8 mouse cellular contexts compared by ENCODE assay signal in the genomic region with DNA sequence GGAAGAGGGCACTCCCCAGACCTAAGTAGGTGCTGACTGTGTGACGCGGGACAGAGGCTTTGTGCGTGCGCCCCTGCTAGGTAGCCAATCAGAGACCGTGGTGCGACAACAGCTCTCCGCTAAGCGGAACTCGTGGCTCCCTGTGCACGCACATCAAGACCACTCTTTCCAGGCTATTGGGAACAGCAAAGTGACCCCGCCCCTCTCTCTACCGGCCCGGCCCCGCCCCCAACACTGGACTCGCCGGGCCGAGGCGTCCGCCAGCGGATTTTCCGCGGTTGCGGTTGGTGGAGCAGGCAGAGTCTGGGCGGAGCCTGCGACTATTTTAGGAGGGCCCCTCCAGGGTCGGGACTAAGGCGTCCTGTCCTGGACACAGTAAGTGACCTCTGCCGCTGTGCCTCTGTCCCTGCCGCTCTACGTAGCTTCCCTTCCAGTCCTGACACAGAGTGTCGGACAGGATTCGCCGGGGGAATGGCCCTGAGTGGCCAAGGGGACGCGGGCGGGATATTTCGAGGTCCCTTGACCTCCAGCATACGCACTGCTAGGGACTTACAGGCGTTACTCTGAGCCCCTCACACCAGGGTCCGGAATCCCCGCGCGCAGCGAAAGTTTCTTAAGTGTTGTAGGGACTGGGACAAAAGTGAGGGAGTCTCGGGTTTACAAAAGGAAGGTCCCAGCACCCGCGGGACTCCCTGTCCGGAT. TPM values are rescaled to one million over a fixed set of nuclear protein-coding genes. Genes with fewer than 3 reads are reported as not detected.
DNase-seq lines count a peak whose midpoint lies in the region; ATAC-seq and TF ChIP-seq lines count a peak whose summit lies in the region.

Gene Tnfaip2, plus strand, starts transcription at position 161 of the 702 bp plus-strand sequence.

- H3K27ac ChIP-seq in gastrocnemius, adult 2 months, result peak within 1 kb of the TSS; percentile 95
- H3K27ac ChIP-seq in hindbrain, embryonic 15.5 days (replicated peaks), result no peak within 1 kb of the TSS
- peak within 1 kb of the TSS; percentile 99 for H3K27ac ChIP-seq in liver, embryonic 12.5 days

- ATAC-seq in hindbrain, embryonic 15.5 days (ENCODE audit: low FRiP score, low read depth), result peak; percentile 56; the same call in 1 of the 2 replicates
- peak; percentile 83 for ATAC-seq in liver, embryonic 12.5 days
- peak; percentile 45 for ATAC-seq in monocyte, adult 5-6 weeks (replicated peaks; ENCODE audit: insufficient number of reproducible peaks, low FRiP score, low TSS enrichment, poor library complexity, severe bottlenecking)

- peak; percentile 90 for DNase-seq in MEL-GATA-1-ER (ENCODE audit: extremely low read depth, low read depth)
- DNase-seq in brain, embryonic 14.5 days (ENCODE audit: low read depth), result peak; percentile 62
- DNase-seq in gastrocnemius, adult 2 months, result peak; percentile 94
- DNase-seq in urinary bladder, postnatal 25 days (ENCODE audit: low spot score), result peak; percentile 84
- no peak for DNase-seq in cerebellum, postnatal 14 days

- H3K4me3 ChIP-seq in gastrocnemius, adult 2 months, result peak within 1 kb of the TSS; percentile 76
- H3K4me3 ChIP-seq in hindbrain, embryonic 15.5 days, result peak within 1 kb of the TSS; percentile 33
- H3K4me3 ChIP-seq in liver, embryonic 12.5 days, result peak within 1 kb of the TSS; percentile 85

- no peaks in the 10 kb centered on the region for H3K36me3 ChIP-seq in hindbrain, embryonic 15.5 days
- H3K36me3 ChIP-seq in liver, embryonic 12.5 days, result peaks cover 32% of the 10 kb centered on the region

- peaks cover 73% of the 10 kb centered on the region for H3K27me3 ChIP-seq in hindbrain, embryonic 15.5 days
- H3K27me3 ChIP-seq in liver, embryonic 12.5 days (replicated peaks), result peaks cover 50% of the 10 kb centered on the region

- no peak for TF ChIP-seq POLR2A in brain, embryonic 14.5 days (IDR thresholded peaks at IDR 0.05; ENCODE audit: borderline replicate concordance, extremely low read depth, insufficient read depth, insufficient read length, poor library complexity, severe bottlenecking)

- intact Hi-C loops in gastrocnemius, adult 2 months (cut with DNase I), result no loop called here

- peaks cover 23% of the 10 kb centered on the region for H3K4me1 ChIP-seq in hindbrain, embryonic 15.5 days (replicated peaks)
- peaks cover 90% of the 10 kb centered on the region for H3K4me1 ChIP-seq in liver, embryonic 12.5 days

- under 1% methylated on average over 48 of the region's 48 CpGs for WGBS in hindbrain, embryonic 15.5 days
- WGBS in liver, embryonic 12.5 days (ENCODE audit: insufficient replicate concordance), result under 1% methylated on average over 48 of the region's 48 CpGs

- TF ChIP-seq CTCF in brain, embryonic 14.5 days (IDR thresholded peaks at IDR 0.05; ENCODE audit: borderline replicate concordance, extremely low read depth, insufficient read depth, insufficient read length), result no peak
- TF ChIP-seq CTCF in gastrocnemius, adult 2 months (IDR thresholded peaks at IDR 0.05), result no peak

- no peak within 1 kb of the TSS for H3K9ac ChIP-seq in hindbrain, embryonic 15.5 days
- H3K9ac ChIP-seq in liver, embryonic 12.5 days, result peak within 1 kb of the TSS; percentile 92

- H3K4me2 ChIP-seq in hindbrain, embryonic 15.5 days, result peak within 1 kb of the TSS; percentile 73
- peak within 1 kb of the TSS; percentile 84 for H3K4me2 ChIP-seq in liver, embryonic 12.5 days

- no peaks in the 10 kb centered on the region for H3K9me3 ChIP-seq in hindbrain, embryonic 15.5 days
- H3K9me3 ChIP-seq in liver, embryonic 12.5 days (replicated peaks), result no peaks in the 10 kb centered on the region

RNA-seq across cellular contexts. Expression of gene Tnfaip2, which starts in this region (rescaled TPM):
- polyA plus RNA-seq in brain, embryonic 14.5 days (2012; rRNA removed), result 1.6 and 1.7 TPM in 2 replicates
- total RNA-seq in gastrocnemius, adult 2 months (2021), result 10 to 100 TPM; 29.1 to 54.8 TPM
- 0.49 and 1.6 TPM in 2 replicates for polyA plus RNA-seq in hindbrain, embryonic 15.5 days (2015; fragmentation: Nextera tagmentation; extraction: Ambion mirVana)
- 88.6 and 94.9 TPM in 2 replicates for polyA plus RNA-seq in liver, embryonic 12.5 days (2016; fragmentation: Nextera tagmentation; extraction: Ambion mirVana)
- 25.9 to 40.4 TPM (median 27.4 TPM) in 3 replicates for total RNA-seq in monocyte, adult 5-6 weeks (2017)

Comparison
In these comparisons a context has a peak if more than half of its experiments do, and no peak if none do; other contexts are left out.
1. RNA of gene Tnfaip2 (polyA plus RNA-seq): 88.6 to 94.9 TPM in liver, embryonic 12.5 days; 0.49 to 1.6 TPM in hindbrain, embryonic 15.5 days and 1.6 to 1.7 TPM in brain, embryonic 14.5 days; every median in the first group is over 10 times any median in the second.
2. DNase-seq: peak in MEL-GATA-1-ER (single experiment), brain, embryonic 14.5 days (single experiment), gastrocnemius, adult 2 months (single experiment) and urinary bladder, postnatal 25 days (single experiment); none in cerebellum, postnatal 14 days (0 of 2).
3. H3K4me3 ChIP-seq: peak in every context shown above with its lines; median percentile 85 in liver, embryonic 12.5 days; 76 in gastrocnemius, adult 2 months; 33 in hindbrain, embryonic 15.5 days.
4. Peak in every context shown above with its lines, with median percentiles within 50 percentile points of each other: ATAC-seq.